Mouse (Mus musculus): Measurements from ENCODE around the gene Zfp423. TPM values are rescaled to one million over a fixed set of nuclear protein-coding genes. Genes with fewer than 3 reads are reported as not detected.
A peak's percentile ranks its signal among the peaks of the same experiment; 100 is the strongest.

Gene Zfp423
- polyA plus RNA-seq, 1 experiment from 2014 or later = 27.9 TPM

DNA sequence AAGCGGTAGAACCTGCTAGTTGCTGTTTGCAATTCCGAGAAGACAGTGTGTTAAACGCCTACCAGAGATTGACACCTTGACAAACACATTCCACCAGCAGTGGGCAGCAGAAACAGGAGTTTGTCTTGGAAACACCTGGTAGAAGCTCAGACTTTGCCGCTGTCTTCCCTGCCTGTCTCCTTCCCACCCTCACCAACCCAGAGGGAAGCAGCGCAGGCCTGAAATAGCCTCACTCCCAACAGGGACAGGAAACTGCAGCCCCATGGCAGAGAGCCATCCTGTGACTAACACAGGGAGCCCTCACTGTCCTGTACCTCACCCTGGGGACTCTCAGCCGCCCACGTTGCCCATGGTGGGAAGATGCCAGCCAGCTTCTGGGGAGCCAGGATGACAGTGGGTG, 340.3 kb downstream of the Zfp423 start:
- Histone ChIP-seq H3K27ac (ENCODE audit: low read depth, low read length) (peak overlapping the region; percentile 3; the same call in 1 of the 2 replicates), H3K4me1 (ENCODE audit: control insufficient read depth, insufficient read depth, low read length) (peaks cover 3% of the 10 kb centered on the region; the same call in 1 of the 2 replicates), H3K36me3 (ENCODE audit: control insufficient read depth, insufficient read depth, low read length) (no peaks in the 10 kb centered on the region), H3K9me3 (replicated peaks; ENCODE audit: control insufficient read depth, low read length) (no peaks in the 10 kb centered on the region), H3K27me3 (replicated peaks; ENCODE audit: control insufficient read depth, insufficient read depth, low read length) (no peaks in the 10 kb centered on the region), H3K9ac (ENCODE audit: low read length) (no peak overlapping the region), H3K4me2 (ENCODE audit: low read length) (no peak overlapping the region), H3K4me3 (ENCODE audit: low read depth, low read length) (no peak overlapping the region)
- WGBS = 49% methylated on average over 7 of the region's 7 CpGs
- ATAC-seq (no peak), DNase-seq (ENCODE audit: low spot score) (peak; percentile 50)

DNA sequence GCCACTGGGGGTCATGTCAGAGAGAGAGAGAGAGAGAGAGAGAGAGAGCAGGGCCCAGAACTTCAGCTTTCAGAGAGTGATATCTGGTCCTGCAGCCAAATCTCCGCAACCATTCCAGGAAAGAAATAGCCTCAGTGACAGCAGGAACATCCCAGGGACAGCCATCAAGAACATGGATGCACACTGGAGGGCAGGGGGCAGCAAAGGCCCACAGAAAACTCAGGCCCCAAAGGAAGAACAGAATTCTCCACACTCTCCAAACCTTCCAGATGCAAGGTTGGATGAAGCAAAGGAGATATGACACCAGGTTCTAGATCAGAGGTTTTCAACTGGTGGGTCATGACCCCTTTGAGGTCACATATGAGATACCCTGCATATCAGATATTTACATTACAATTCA, 345.7 kb downstream of the Zfp423 start:
- H3K9ac ChIP-seq (ENCODE audit: low read length) = no peak overlapping the region
- WGBS = 90% methylated on average over 1 of the region's 1 CpGs
- no peaks in the 10 kb centered on the region for H3K36me3 ChIP-seq (ENCODE audit: control insufficient read depth, insufficient read depth, low read length)
- H3K9me3 ChIP-seq (replicated peaks; ENCODE audit: control insufficient read depth, low read length) = no peaks in the 10 kb centered on the region
- no peak overlapping the region for H3K4me2 ChIP-seq (ENCODE audit: low read length)
- H3K4me1 ChIP-seq (ENCODE audit: control insufficient read depth, insufficient read depth, low read length) = no peaks in the 10 kb centered on the region
- DNase-seq (ENCODE audit: low spot score) (peak; percentile 21), ATAC-seq (no peak)
- no peak overlapping the region for H3K27ac ChIP-seq (ENCODE audit: low read depth, low read length)
- no peak overlapping the region for H3K4me3 ChIP-seq (ENCODE audit: low read depth, low read length)
- no peaks in the 10 kb centered on the region for H3K27me3 ChIP-seq (replicated peaks; ENCODE audit: control insufficient read depth, insufficient read depth, low read length)

Other genes with a start within 250 kb of the Zfp423 start
- gene Cnep1r1, start 159.2 kb upstream of the Zfp423 start, polyA plus RNA-seq (2014; fragmentation: Nextera tagmentation; extraction: Ambion mirVana) = 39.1 and 43.0 TPM in 2 replicates
- 30.2 and 34.1 TPM in 2 replicates for gene Heatr3, start 178.3 kb upstream of the Zfp423 start, polyA plus RNA-seq (2014; fragmentation: Nextera tagmentation; extraction: Ambion mirVana)
- 9.6 and 10.5 TPM in 2 replicates for gene Tent4b, start 239.6 kb upstream of the Zfp423 start, polyA plus RNA-seq (2014; fragmentation: Nextera tagmentation; extraction: Ambion mirVana)